Mouse (Mus musculus): ENCODE results near the gene Mef2c. TPM values are rescaled to one million over a fixed set of nuclear protein-coding genes. Genes with fewer than 3 reads are reported as not detected.

Mef2c gene
- polyA plus RNA-seq, 1 experiment from 2014 or later: 169 TPM

DNA sequence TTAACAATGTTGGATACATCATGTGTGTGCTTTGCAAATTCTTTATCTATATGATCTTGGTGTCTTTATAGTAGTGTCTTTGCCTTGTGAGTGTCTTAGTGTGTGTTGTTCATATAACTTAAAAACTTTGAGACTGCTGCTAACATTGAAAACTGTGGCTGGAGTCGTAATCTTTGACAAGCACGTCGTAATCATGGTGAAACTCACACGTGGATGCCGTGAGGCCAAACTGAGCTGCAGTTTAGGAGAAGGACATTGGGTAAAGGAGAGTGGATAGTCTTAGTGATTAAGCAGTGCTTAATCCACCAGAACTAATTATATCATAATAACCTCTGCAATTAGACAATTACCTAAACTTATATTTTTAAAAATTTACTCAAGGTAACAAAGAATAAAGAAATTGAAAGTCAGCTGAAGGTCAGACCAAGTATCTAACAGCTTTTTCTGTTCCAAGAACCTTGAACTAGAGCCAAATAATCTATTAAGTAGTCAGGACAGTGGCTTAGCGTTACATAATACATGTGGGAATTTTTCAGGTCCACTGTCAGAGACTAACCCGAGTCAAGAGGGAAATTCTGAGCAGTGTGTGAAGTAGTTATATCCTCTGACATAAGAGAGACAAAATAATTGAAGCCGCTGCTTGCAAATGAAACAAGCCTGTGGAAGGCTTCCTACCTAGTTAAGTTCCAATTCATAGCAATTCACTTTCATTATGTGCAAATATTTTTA, 70.2 kb downstream of the Mef2c start:
- 59% methylated on average over 8 of the region's 8 CpGs for WGBS
- Histone ChIP-seq H3K36me3 (0 out of 2 replicates have a peak, but pooled peaks cover 6% of the 10 kb centered on the region), H3K4me1 (peaks cover 12% of the 10 kb centered on the region), H3K9me3 (no peaks in the 10 kb centered on the region), H3K9ac (no peak overlapping the region), H3K27ac (no peak overlapping the region), H3K4me3 (no peak overlapping the region), H3K27me3 (no peaks in the 10 kb centered on the region), H3K4me2 (no peak overlapping the region)
- ATAC-seq (ENCODE audit: insufficient number of reproducible peaks, insufficient read depth, low FRiP score, low TSS enrichment, low read depth): no peak

DNA sequence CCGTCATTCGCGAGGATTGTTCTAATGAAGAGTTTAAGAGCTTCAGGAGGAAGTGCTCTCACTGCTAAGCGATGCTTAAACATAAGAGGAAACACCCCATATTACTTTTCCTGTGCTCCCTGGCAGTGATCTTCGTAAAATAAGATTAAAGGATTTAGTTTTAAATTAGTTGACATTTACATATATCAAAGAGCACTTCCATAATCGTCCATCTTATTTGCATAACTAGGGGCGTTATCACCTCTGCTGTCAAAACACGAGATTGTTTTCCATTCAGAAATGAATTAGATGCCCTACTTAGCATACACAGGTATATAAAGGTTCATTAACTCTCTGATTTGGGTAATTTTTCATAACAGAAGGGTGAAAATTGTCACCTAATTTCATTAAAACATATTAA, 71.0 kb downstream of the Mef2c start:
- Histone ChIP-seq H3K27ac (no peak overlapping the region), H3K4me1 (peaks cover 7% of the 10 kb centered on the region), H3K27me3 (no peaks in the 10 kb centered on the region), H3K9me3 (no peaks in the 10 kb centered on the region), H3K36me3 (0 out of 2 replicates have a peak, but pooled peaks cover 6% of the 10 kb centered on the region), H3K9ac (no peak overlapping the region), H3K4me2 (no peak overlapping the region), H3K4me3 (no peak overlapping the region)
- 71% methylated on average over 8 of the region's 8 CpGs for WGBS
- no peak for ATAC-seq (ENCODE audit: insufficient number of reproducible peaks, insufficient read depth, low FRiP score, low TSS enrichment, low read depth)

- H3K9me3 ChIP-seq: no peaks in the 10 kb centered on the region
- 79% methylated on average over 3 of the region's 3 CpGs for WGBS
- no peak overlapping the region for H3K4me2 ChIP-seq
- ATAC-seq (ENCODE audit: insufficient number of reproducible peaks, insufficient read depth, low FRiP score, low TSS enrichment, low read depth): no peak
- H3K4me3 ChIP-seq: no peak overlapping the region
- no peak overlapping the region for H3K27ac ChIP-seq
- H3K36me3 ChIP-seq: 0 out of 2 replicates have a peak, but pooled peaks cover 6% of the 10 kb centered on the region
- no peaks in the 10 kb centered on the region for H3K27me3 ChIP-seq
- H3K9ac ChIP-seq: no peak overlapping the region
- no peaks in the 10 kb centered on the region; the same call in 1 of the 2 replicates for H3K4me1 ChIP-seq
Measured at GRCm38 (mm10) chr13:83579410-83579809, 75.6 kb downstream of the Mef2c start.

GRCm38 (mm10) chr13:83580856-83581255, 77.0 kb downstream of the Mef2c start:
- Histone ChIP-seq H3K4me2 (no peak overlapping the region), H3K9me3 (no peaks in the 10 kb centered on the region), H3K4me1 (no peaks in the 10 kb centered on the region; the same call in 1 of the 2 replicates), H3K36me3 (0 out of 2 replicates have a peak, but pooled peaks cover 1% of the 10 kb centered on the region), H3K27ac (no peak overlapping the region), H3K4me3 (no peak overlapping the region), H3K9ac (no peak overlapping the region), H3K27me3 (no peaks in the 10 kb centered on the region)
- ATAC-seq (ENCODE audit: insufficient number of reproducible peaks, insufficient read depth, low FRiP score, low TSS enrichment, low read depth): no peak
- 85% methylated on average over 5 of the region's 5 CpGs for WGBS

- Histone ChIP-seq H3K4me3 (no peak overlapping the region), H3K9ac (no peak overlapping the region), H3K27me3 (no peaks in the 10 kb centered on the region), H3K4me1 (no peaks in the 10 kb centered on the region), H3K4me2 (no peak overlapping the region), H3K36me3 (no peaks in the 10 kb centered on the region), H3K9me3 (no peaks in the 10 kb centered on the region), H3K27ac (no peak overlapping the region)
- ATAC-seq (ENCODE audit: insufficient number of reproducible peaks, insufficient read depth, low FRiP score, low TSS enrichment, low read depth): no peak
- 91% methylated on average over 1 of the region's 1 CpGs for WGBS
Measured at GRCm38 (mm10) chr13:83582564-83582963, 78.7 kb downstream of the Mef2c start.

DNA sequence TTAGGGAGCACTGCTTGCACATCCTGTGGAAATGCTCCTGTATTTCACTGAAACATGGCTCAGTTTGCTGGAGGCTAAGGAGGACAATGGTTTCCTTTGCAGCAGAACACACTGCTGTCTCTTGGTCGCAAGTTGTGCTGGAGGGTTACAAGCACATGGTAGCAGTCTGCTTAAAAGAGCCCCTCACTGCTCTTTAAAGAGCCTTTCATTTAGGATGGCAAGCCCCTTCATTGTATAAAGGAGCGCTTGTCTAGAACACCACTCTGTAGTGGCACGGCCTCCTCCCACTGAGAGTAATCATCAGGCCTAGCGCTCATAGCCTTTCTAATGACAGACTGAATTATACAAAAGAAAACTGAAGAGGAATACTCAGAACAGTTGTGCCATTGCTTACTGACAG, 80.0 kb downstream of the Mef2c start:
- Histone ChIP-seq H3K9ac (no peak overlapping the region), H3K4me1 (no peaks in the 10 kb centered on the region), H3K4me3 (no peak overlapping the region), H3K9me3 (no peaks in the 10 kb centered on the region), H3K4me2 (no peak overlapping the region), H3K27me3 (no peaks in the 10 kb centered on the region), H3K36me3 (no peaks in the 10 kb centered on the region), H3K27ac (no peak overlapping the region)
- ATAC-seq (ENCODE audit: insufficient number of reproducible peaks, insufficient read depth, low FRiP score, low TSS enrichment, low read depth): no peak
- 50% methylated on average over 4 of the region's 4 CpGs for WGBS

DNA sequence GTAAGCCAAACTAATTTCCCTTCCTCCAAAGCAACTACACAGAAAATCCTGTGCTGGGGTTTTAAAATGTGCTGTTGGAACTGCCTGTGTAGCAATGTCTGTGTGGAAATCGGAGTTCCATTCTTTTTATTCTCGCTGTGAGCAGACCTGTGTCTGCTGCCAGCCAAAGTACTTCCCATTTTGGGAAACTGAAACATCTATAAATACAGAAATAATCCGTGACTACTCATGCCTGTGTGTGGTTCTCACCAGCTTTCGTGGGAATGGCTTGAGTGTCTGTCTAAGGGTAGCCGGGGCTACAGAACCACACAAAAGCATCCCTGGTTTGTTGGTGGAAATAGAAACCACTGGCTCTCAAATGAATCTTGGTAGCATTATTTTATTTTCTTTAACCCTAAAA, 81.5 kb downstream of the Mef2c start:
- H3K36me3 ChIP-seq: no peaks in the 10 kb centered on the region
- H3K9me3 ChIP-seq: no peaks in the 10 kb centered on the region
- ATAC-seq (ENCODE audit: insufficient number of reproducible peaks, insufficient read depth, low FRiP score, low TSS enrichment, low read depth): no peak
- H3K27me3 ChIP-seq: no peaks in the 10 kb centered on the region
- WGBS: 80% methylated on average over 5 of the region's 5 CpGs
- no peak overlapping the region for H3K4me3 ChIP-seq
- H3K27ac ChIP-seq: no peak overlapping the region
- H3K9ac ChIP-seq: no peak overlapping the region
- H3K4me2 ChIP-seq: no peak overlapping the region
- no peaks in the 10 kb centered on the region for H3K4me1 ChIP-seq

- H3K27me3 ChIP-seq: no peaks in the 10 kb centered on the region
- no peaks in the 10 kb centered on the region for H3K9me3 ChIP-seq
- H3K4me2 ChIP-seq: no peak overlapping the region
- no peak overlapping the region for H3K9ac ChIP-seq
- no peaks in the 10 kb centered on the region for H3K4me1 ChIP-seq
- no peak overlapping the region for H3K4me3 ChIP-seq
- H3K36me3 ChIP-seq: peaks cover 7% of the 10 kb centered on the region
- H3K27ac ChIP-seq: no peak overlapping the region
- 83% methylated on average over 2 of the region's 2 CpGs for WGBS
- ATAC-seq (ENCODE audit: insufficient number of reproducible peaks, insufficient read depth, low FRiP score, low TSS enrichment, low read depth): no peak
Measured at GRCm38 (mm10) chr13:83588186-83588585, 84.4 kb downstream of the Mef2c start.

DNA sequence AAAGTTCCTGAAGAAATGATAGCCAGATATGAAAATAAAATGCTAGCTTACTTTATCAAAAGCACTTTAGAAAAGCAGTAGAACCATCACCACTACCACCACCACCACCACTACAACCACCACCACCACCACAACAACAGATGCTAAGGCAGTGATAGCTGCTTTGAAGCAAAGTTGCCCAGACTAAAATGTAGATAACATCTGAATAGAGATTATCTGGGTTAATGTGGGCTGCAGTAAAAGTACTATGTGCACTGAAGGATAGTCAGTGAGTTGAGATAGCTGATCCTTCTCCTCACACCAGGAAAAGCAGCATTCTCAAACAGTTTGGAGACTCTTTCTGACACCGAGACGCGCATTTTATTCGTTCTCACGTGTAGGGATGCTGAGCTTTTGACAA, 87.1 kb downstream of the Mef2c start:
- Histone ChIP-seq H3K27ac (no peak overlapping the region), H3K27me3 (no peaks in the 10 kb centered on the region), H3K9me3 (no peaks in the 10 kb centered on the region), H3K4me3 (no peak overlapping the region), H3K4me1 (no peaks in the 10 kb centered on the region), H3K36me3 (peaks cover 9% of the 10 kb centered on the region), H3K9ac (no peak overlapping the region), H3K4me2 (no peak overlapping the region)
- 94% methylated on average over 5 of the region's 5 CpGs for WGBS
- ATAC-seq (ENCODE audit: insufficient number of reproducible peaks, insufficient read depth, low FRiP score, low TSS enrichment, low read depth): no peak

DNA sequence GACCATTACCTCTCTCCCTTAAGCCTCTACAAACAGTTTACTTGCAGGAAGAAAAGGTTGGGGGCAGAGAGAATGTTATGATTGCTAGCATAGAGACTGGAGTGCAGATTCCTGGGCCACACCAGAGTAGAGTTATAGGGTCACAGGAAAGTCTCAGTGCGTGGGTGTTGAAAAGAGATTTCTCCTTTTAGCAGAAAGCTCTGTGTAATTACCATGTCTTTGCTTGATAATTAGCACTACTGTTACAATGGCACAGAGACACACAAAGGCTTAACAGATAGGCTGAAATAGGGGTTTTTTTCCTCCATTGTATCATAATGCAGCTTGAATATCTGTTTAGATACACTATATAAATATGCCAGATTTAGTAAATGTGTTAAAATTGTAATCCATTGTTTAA, 91.6 kb downstream of the Mef2c start:
- H3K9me3 ChIP-seq: no peaks in the 10 kb centered on the region
- WGBS: 63% methylated on average over 1 of the region's 1 CpGs
- H3K27me3 ChIP-seq: no peaks in the 10 kb centered on the region
- no peaks in the 10 kb centered on the region for H3K4me1 ChIP-seq
- H3K9ac ChIP-seq: no peak overlapping the region
- peaks cover 9% of the 10 kb centered on the region for H3K36me3 ChIP-seq
- H3K27ac ChIP-seq: no peak overlapping the region
- no peak overlapping the region for H3K4me3 ChIP-seq
- no peak for ATAC-seq (ENCODE audit: insufficient number of reproducible peaks, insufficient read depth, low FRiP score, low TSS enrichment, low read depth)
- H3K4me2 ChIP-seq: no peak overlapping the region

DNA sequence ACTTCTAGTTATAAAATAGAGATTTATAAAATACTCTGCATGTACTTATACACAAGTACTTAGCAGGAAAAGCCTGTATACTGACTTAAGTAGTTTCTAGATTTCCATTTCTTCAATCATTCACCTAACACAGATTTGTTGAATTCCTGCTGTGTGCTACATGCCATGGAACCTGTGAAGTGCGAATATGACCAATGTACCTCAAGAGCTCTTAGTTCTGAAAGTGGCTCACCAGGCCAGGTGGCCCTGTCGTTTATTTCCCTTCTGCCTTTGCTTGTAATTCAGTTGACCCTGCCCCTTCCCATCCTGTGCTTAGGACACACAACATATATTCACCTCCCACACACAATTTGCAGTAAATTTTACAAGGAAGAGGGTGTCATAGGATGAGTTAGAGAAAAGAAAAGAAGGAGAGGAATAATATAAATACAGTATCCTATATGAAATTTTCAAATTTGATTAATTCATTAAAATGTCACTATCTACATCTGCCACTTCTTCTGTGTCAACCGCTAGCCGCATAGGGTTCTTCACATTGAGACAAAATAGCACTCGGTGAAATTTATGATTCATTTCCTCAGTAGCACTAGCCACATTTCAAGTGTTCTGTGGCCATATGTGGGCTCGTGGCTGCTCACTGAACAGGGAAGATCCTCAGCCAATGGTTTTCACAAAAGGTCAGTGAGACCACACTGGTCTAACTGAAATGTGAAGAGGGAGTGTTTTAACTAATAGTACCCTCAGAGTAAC, 93.3 kb downstream of the Mef2c start:
- Histone ChIP-seq H3K36me3 (peaks cover 9% of the 10 kb centered on the region), H3K4me1 (no peaks in the 10 kb centered on the region), H3K4me2 (no peak overlapping the region), H3K27me3 (no peaks in the 10 kb centered on the region), H3K9ac (no peak overlapping the region), H3K27ac (no peak overlapping the region), H3K4me3 (no peak overlapping the region), H3K9me3 (no peaks in the 10 kb centered on the region)
- no peak for ATAC-seq (ENCODE audit: insufficient number of reproducible peaks, insufficient read depth, low FRiP score, low TSS enrichment, low read depth)
- WGBS: 90% methylated on average over 6 of the region's 6 CpGs

- Histone ChIP-seq H3K4me1 (peaks cover 3% of the 10 kb centered on the region), H3K27me3 (no peaks in the 10 kb centered on the region), H3K36me3 (peaks cover 6% of the 10 kb centered on the region), H3K4me3 (no peak overlapping the region), H3K4me2 (no peak overlapping the region), H3K9ac (no peak overlapping the region), H3K27ac (no peak overlapping the region), H3K9me3 (no peaks in the 10 kb centered on the region)
- ATAC-seq (ENCODE audit: insufficient number of reproducible peaks, insufficient read depth, low FRiP score, low TSS enrichment, low read depth): no peak
- WGBS: 98% methylated on average over 3 of the region's 3 CpGs
Measured at GRCm38 (mm10) chr13:83597739-83598210, 93.9 kb downstream of the Mef2c start.

Data from embryonic facial prominence, embryonic 13.5 days (tissue).